Mouse (Mus musculus) limb, embryonic 15.5 days (tissue): ENCODE data around the gene Ccdc12. TPM values are rescaled to one million over a fixed set of nuclear protein-coding genes. Genes with fewer than 3 reads are reported as not detected.

ENCODE experiments used
- ATAC-seq: fragments of 200-750 bp; cut with Nextera tagmentation; 2 replicates; pipeline ENCODE4 v1.8.0; 2017; ENCODE audit warnings: low read depth, moderate TSS enrichment; ENCODE audit not compliant: insufficient number of reproducible peaks, low FRiP score, low TSS enrichment
- H3K27ac ChIP-seq: fragments of 300-500 bp; sonication (generic); 2 replicates; pipeline ENCODE4 v1.5.1; 2015; ENCODE audit warnings: moderate library complexity, mild to moderate bottlenecking, inconsistent platforms
- H3K27me3 ChIP-seq: fragments of 300-500 bp; sonication (generic); 2 replicates; pipeline ENCODE4 v1.6.1; 2015; ENCODE audit warnings: inconsistent platforms
- H3K36me3 ChIP-seq: fragments of 300-500 bp; sonication (generic); 2 replicates; pipeline ENCODE4 v1.6.1; 2015; ENCODE audit warnings: inconsistent platforms
- H3K4me1 ChIP-seq: fragments of 300-500 bp; sonication (generic); 2 replicates; pipeline ENCODE4 v1.6.1; 2015; ENCODE audit warnings: inconsistent platforms
- H3K4me2 ChIP-seq: fragments of 300-500 bp; sonication (generic); 2 replicates; pipeline ENCODE4 v1.6.1; 2015; ENCODE audit warnings: mild to moderate bottlenecking, inconsistent platforms
- H3K4me3 ChIP-seq: fragments of 300-500 bp; sonication (generic); 2 replicates; pipeline ENCODE4 v1.5.1; 2015; ENCODE audit warnings: mild to moderate bottlenecking, inconsistent platforms
- H3K9ac ChIP-seq: fragments of 300-500 bp; sonication (generic); 2 replicates; pipeline ENCODE4 v1.6.1; 2015; ENCODE audit warnings: inconsistent platforms
- H3K9me3 ChIP-seq: fragments of 300-500 bp; sonication (generic); 2 replicates; pipeline ENCODE4 v1.6.1; 2016; ENCODE audit warnings: inconsistent platforms
- WGBS: fragments of 180-500 bp; shearing (Covaris S2); methylation state at CpG from one replicate; pipeline ENCODE4 v1.1.7; 2015; 5-methylcytosine and 5-hydroxymethylcytosine counted together
- polyA plus RNA-seq: library from polyadenylated mRNA; unstranded; fragments of >200 nt; fragmentation: Nextera tagmentation; extraction: Ambion mirVana; gene quantifications from 2 replicates; pipeline ENCODE4 v1.2.1, GENCODE M21; 2015

Ccdc12 gene
- polyA plus RNA-seq, 1 experiment from 2014 or later, result 116 TPM

DNA sequence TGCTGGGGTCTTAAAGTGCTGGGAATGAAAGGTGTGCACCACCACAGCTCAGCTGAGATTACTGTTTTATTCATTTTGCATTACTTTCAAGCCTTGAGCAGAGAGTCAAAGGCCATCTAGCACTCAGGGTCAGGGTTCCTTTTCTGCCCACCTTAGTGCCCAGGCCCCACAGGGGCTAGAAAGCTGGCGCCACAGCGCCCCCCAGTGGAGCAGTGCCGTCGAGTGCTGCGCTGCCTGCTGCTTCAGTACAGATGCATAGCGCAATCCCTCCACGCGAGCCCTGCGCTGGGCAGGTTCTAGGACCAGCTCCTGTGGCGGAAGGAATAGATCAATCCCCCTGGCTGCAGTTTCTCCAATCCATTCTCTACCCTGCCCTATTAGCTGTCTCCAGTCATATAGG is 25.1 kb upstream of the Ccdc12 start:
- Histone ChIP-seq H3K4me3 (peak overlapping the region; percentile 20; the same call in 1 of the 2 replicates), H3K4me2 (peak overlapping the region; percentile 40), H3K4me1 (peaks cover 11% of the 10 kb centered on the region), H3K36me3 (no peaks in the 10 kb centered on the region), H3K27me3 (peaks cover 49% of the 10 kb centered on the region), H3K27ac (no peak overlapping the region), H3K9me3 (no peaks in the 10 kb centered on the region), H3K9ac (no peak overlapping the region)
- WGBS, result 13% methylated on average over 10 of the region's 10 CpGs
- ATAC-seq, result no peak

- Histone ChIP-seq H3K27ac (no peak overlapping the region), H3K4me1 (peaks cover 11% of the 10 kb centered on the region), H3K9me3 (no peaks in the 10 kb centered on the region), H3K36me3 (no peaks in the 10 kb centered on the region), H3K4me3 (peak overlapping the region; percentile 20), H3K9ac (no peak overlapping the region), H3K4me2 (peak overlapping the region; percentile 40), H3K27me3 (peaks cover 49% of the 10 kb centered on the region)
- ATAC-seq, result no peak
- 14% methylated on average over 30 of the region's 30 CpGs for WGBS
Observed at GRCm38 (mm10) chr9:110631651-110632275, 24.5 kb upstream of the Ccdc12 start.

DNA sequence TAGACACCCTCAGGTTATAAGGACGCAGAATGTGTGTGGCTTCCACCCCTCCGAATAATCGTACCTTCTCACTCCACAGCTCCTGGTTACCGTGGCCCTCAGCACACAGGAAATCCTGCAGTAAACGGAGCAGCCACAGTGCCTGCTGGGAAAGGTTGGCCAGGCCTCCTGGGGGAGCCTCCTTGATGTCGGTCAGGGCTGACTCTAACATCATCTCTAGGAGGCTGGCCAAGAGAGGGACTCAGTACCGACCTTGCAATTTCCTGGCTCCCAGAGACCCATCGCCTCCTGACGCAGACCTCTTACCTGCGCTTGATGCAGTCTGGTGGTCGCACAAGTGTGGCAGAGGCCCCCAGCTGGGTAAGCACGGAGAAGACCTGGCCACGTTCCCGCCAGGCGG is 23.6 kb upstream of the Ccdc12 start:
- H3K27me3 ChIP-seq, result peaks cover 53% of the 10 kb centered on the region

DNA sequence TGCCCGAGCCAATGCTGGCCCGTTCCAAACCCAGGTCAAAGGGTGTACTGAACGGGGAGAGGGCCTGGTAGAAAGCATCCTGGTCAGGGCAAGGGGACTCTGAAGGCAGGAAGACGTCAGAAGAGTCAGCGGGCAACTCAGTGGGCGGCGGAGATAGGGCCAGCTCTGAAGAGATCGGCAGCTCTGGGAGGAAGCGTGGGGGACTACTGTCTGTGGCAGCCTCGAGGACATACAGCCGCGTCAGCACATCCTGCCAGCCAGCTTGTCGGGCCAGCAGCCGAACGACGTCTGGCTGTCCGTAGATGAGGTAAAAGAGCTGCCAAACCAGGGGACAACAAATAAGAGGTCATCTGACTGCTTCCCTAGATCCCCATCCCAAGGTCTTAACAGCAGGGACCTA is 22.4 kb upstream of the Ccdc12 start:
- no peak for ATAC-seq
- Histone ChIP-seq H3K4me1 (peaks cover 11% of the 10 kb centered on the region), H3K9me3 (no peaks in the 10 kb centered on the region), H3K27me3 (peaks cover 53% of the 10 kb centered on the region), H3K27ac (no peak overlapping the region), H3K4me2 (no peak overlapping the region), H3K4me3 (no peak overlapping the region), H3K36me3 (no peaks in the 10 kb centered on the region; the same call in 1 of the 2 replicates), H3K9ac (no peak overlapping the region)
- WGBS, result 81% methylated on average over 17 of the region's 17 CpGs

More for the DNA sequence above, 23.6 kb upstream of the Ccdc12 start:
- 74% methylated on average over 15 of the region's 15 CpGs for WGBS
- Histone ChIP-seq H3K4me1 (peaks cover 11% of the 10 kb centered on the region), H3K27ac (no peak overlapping the region), H3K4me2 (no peak overlapping the region), H3K36me3 (no peaks in the 10 kb centered on the region), H3K9me3 (no peaks in the 10 kb centered on the region), H3K4me3 (no peak overlapping the region), H3K9ac (no peak overlapping the region)
- ATAC-seq, result no peak

GRCm38 (mm10) chr9:110635225-110635624 is 21.1 kb upstream of the Ccdc12 start:
- no peak overlapping the region for H3K27ac ChIP-seq
- H3K9me3 ChIP-seq, result no peaks in the 10 kb centered on the region
- ATAC-seq, result no peak
- H3K36me3 ChIP-seq, result no peaks in the 10 kb centered on the region; the same call in 1 of the 2 replicates
- H3K4me1 ChIP-seq, result peaks cover 11% of the 10 kb centered on the region
- peaks cover 52% of the 10 kb centered on the region for H3K27me3 ChIP-seq
- H3K4me2 ChIP-seq, result no peak overlapping the region
- H3K4me3 ChIP-seq, result no peak overlapping the region
- WGBS, result 7% methylated on average over 19 of the region's 19 CpGs
- no peak overlapping the region for H3K9ac ChIP-seq

DNA sequence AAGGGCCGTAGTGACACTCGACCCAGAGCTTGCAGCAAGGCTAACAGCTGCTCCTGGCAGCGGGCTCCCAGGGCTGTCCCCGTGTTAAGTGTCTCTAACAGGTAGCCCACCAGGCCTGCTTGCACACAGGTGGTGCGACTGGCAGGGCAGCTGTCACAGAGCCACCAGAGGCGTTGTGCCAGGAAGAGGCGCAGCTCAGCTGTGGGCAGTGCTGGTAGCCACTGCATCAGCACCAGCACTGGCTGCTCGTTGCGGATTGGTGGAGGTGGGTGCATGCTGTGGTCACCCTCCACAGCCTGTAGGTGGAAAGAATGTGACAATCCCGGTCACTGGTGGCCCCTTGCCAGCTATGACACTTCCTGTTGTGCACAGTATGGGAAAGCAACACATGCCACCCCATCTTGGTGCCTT is 17.7 kb upstream of the Ccdc12 start:
- Histone ChIP-seq H3K36me3 (no peaks in the 10 kb centered on the region; the same call in 1 of the 2 replicates), H3K4me1 (no peaks in the 10 kb centered on the region), H3K4me3 (no peak overlapping the region), H3K9me3 (no peaks in the 10 kb centered on the region), H3K9ac (no peak overlapping the region), H3K4me2 (no peak overlapping the region), H3K27ac (no peak overlapping the region), H3K27me3 (peaks cover 18% of the 10 kb centered on the region)
- ATAC-seq, result no peak
- WGBS, result 85% methylated on average over 10 of the region's 10 CpGs

- Histone ChIP-seq H3K9me3 (no peaks in the 10 kb centered on the region), H3K4me3 (no peak overlapping the region), H3K36me3 (no peaks in the 10 kb centered on the region; the same call in 1 of the 2 replicates), H3K4me2 (no peak overlapping the region), H3K9ac (no peak overlapping the region), H3K27ac (no peak overlapping the region), H3K4me1 (no peaks in the 10 kb centered on the region), H3K27me3 (peaks cover 4% of the 10 kb centered on the region; the same call in 1 of the 2 replicates)
- WGBS, result 87% methylated on average over 5 of the region's 5 CpGs
- ATAC-seq, result no peak
Observed at GRCm38 (mm10) chr9:110641006-110641405, 15.3 kb upstream of the Ccdc12 start.

DNA sequence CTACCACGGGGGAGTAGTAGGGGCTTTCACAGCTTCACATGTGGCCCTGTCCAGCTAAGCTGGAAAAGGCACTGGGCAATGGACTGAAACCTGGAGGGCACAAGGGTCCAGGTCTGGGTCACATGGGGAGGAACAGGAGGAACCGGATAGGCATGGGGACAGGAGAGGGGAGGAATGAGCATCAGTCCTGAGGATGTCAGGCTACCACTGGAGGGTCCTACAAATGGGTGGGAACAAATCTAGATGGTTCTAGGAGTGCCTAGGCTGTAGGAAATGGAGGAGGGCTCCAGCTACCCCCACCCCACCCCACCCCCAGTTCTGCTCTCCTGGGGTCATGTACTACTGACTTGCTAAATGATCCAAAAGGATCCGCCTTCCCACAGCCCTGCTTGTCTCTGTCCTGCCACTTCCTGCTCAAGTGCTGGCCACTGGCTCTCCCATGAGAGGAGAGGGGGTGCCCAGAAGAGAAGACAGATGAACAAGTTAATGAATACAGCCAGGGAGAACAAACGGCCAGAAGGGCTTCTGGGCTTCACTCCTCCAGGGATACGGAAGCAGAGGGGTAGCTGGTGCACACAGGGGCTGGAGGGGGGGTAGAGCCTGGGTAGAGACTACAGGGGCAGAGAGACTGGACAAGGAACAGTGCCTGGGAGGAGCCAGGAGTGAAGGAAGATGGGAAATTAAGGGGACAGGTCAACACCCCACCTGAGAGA is 13.3 kb upstream of the Ccdc12 start:
- no peak overlapping the region for H3K4me3 ChIP-seq
- H3K9me3 ChIP-seq, result no peaks in the 10 kb centered on the region
- ATAC-seq, result no peak
- no peaks in the 10 kb centered on the region for H3K4me1 ChIP-seq
- H3K4me2 ChIP-seq, result no peak overlapping the region
- no peak overlapping the region for H3K9ac ChIP-seq
- no peak overlapping the region for H3K27ac ChIP-seq
- H3K27me3 ChIP-seq, result no peaks in the 10 kb centered on the region; the same call in 1 of the 2 replicates
- no peaks in the 10 kb centered on the region; the same call in 1 of the 2 replicates for H3K36me3 ChIP-seq
- 43% methylated on average over 5 of the region's 5 CpGs for WGBS

DNA sequence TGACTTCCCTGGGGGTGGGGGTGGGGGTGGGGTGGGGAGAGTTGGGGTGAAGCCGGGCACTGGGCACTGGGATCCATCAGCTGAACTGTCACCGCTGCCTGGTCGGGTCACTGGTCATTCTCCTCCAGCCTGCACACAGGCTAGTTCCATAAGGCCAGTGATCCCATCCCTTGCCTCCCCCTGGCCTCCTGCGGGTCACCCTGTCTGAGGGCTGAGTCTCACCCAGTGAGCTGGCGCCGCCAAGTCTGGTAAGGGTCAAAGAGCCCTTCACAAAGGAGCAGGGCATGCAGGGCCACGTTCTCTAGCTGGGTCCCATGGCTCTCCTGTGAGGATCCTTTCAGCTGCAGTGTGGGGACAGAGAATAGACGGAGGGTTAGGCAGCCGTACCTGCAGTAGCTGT is 12.5 kb upstream of the Ccdc12 start:
- no peak overlapping the region for H3K4me2 ChIP-seq
- H3K9ac ChIP-seq, result no peak overlapping the region
- H3K36me3 ChIP-seq, result no peaks in the 10 kb centered on the region
- 63% methylated on average over 9 of the region's 9 CpGs for WGBS
- no peak overlapping the region for H3K4me3 ChIP-seq
- H3K27ac ChIP-seq, result no peak overlapping the region
- ATAC-seq, result no peak
- no peaks in the 10 kb centered on the region for H3K4me1 ChIP-seq
- no peaks in the 10 kb centered on the region; the same call in 1 of the 2 replicates for H3K27me3 ChIP-seq
- no peaks in the 10 kb centered on the region for H3K9me3 ChIP-seq

GRCm38 (mm10) chr9:110644295-110644694 is 12.0 kb upstream of the Ccdc12 start:
- Histone ChIP-seq H3K36me3 (no peaks in the 10 kb centered on the region), H3K4me2 (no peak overlapping the region), H3K27me3 (no peaks in the 10 kb centered on the region; the same call in 1 of the 2 replicates), H3K4me1 (no peaks in the 10 kb centered on the region), H3K4me3 (no peak overlapping the region), H3K27ac (no peak overlapping the region), H3K9me3 (no peaks in the 10 kb centered on the region), H3K9ac (no peak overlapping the region)
- 84% methylated on average over 10 of the region's 10 CpGs for WGBS
- no peak for ATAC-seq

GRCm38 (mm10) chr9:110645219-110645618 is 11.1 kb upstream of the Ccdc12 start:
- H3K9ac ChIP-seq, result no peak overlapping the region
- no peaks in the 10 kb centered on the region for H3K4me1 ChIP-seq
- WGBS, result 71% methylated on average over 9 of the region's 9 CpGs
- H3K27ac ChIP-seq, result no peak overlapping the region
- no peak overlapping the region for H3K4me2 ChIP-seq
- H3K9me3 ChIP-seq, result no peaks in the 10 kb centered on the region
- no peak for ATAC-seq
- no peaks in the 10 kb centered on the region for H3K36me3 ChIP-seq
- H3K4me3 ChIP-seq, result no peak overlapping the region
- peaks cover 3% of the 10 kb centered on the region; the same call in 1 of the 2 replicates for H3K27me3 ChIP-seq

DNA sequence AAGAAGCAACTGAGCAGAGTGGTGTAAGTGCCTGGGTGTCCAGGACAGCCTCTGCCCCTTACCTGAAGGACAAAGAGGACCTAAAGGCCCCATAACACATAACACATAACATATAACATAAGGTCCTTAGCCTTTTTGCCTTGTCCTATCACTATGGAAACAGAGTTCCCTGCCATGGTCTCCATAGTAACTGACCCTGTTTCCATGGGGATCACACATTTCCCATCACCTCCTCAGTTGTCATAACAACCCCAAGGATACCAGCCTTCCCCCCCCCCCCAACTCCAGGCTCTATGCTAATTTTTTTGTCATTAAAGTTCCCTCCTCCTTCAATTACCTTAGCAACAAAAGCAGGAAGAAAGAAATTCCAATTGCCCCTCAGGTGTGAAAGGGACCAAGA is 6.5 kb upstream of the Ccdc12 start:
- Histone ChIP-seq H3K4me2 (no peak overlapping the region), H3K4me1 (peaks cover 26% of the 10 kb centered on the region), H3K4me3 (no peak overlapping the region), H3K27ac (no peak overlapping the region), H3K9ac (no peak overlapping the region), H3K27me3 (peaks cover 38% of the 10 kb centered on the region), H3K9me3 (no peaks in the 10 kb centered on the region), H3K36me3 (no peaks in the 10 kb centered on the region)
- no peak for ATAC-seq
